Mouse (Mus musculus) heart, adult 2 months (tissue): ENCODE measurements around the gene Sowaha.

Source experiments
- CTCF ChIP-seq: fragments of 200-600 bp; IDR thresholded peaks from 2 replicates; pipeline ENCODE4 v1.8.1; 2022; ENCODE audit warnings: antibody characterized with exemption, mild to moderate bottlenecking, moderate library complexity
- EP300 ChIP-seq: fragments of 200-500 bp; IDR thresholded peaks from 2 replicates; pipeline ENCODE4 v1.6.1; 2011; ENCODE audit warnings: low read depth, low read length, control low read depth; ENCODE audit not compliant: insufficient read depth
- POLR2A ChIP-seq: fragments of 200-500 bp; IDR thresholded peaks from 2 replicates; pipeline ENCODE4 v1.6.1; 2011; ENCODE audit warnings: mild to moderate bottlenecking, low read depth, low read length, control low read depth; ENCODE audit not compliant: insufficient read depth

GRCm38 (mm10) chr11:53486822-53487594 is 6.9 kb upstream of the Sowaha start:
- TF ChIP-seq EP300 = no peak
- TF ChIP-seq CTCF = no peak
- TF ChIP-seq POLR2A = no peak
